Mouse (Mus musculus) olfactory bulb, adult 2 months (tissue): ENCODE results near the gene Tfg.

Experiments
- CTCF ChIP-seq: fragments of 200-500 bp; IDR thresholded peaks from 2 replicates; pipeline ENCODE4 v1.5.1; 2012; ENCODE audit warnings: low read depth, mild to moderate bottlenecking, low read length, moderate library complexity; ENCODE audit not compliant: insufficient read depth
- POLR2A ChIP-seq: fragments of 200-500 bp; IDR thresholded peaks from 2 replicates; pipeline ENCODE4 v1.6.1; 2012; ENCODE audit warnings: mild to moderate bottlenecking, low read depth, low read length, moderate library complexity; ENCODE audit not compliant: insufficient read depth

- TF ChIP-seq CTCF (no peak), POLR2A (no peak)
Observed at GRCm38 (mm10) chr16:56658866-56659265, 58.4 kb downstream of the Tfg start.
